Mouse (Mus musculus): ENCODE results near the gene Rap1b. TPM values are rescaled to one million over a fixed set of nuclear protein-coding genes. Genes with fewer than 3 reads are reported as not detected.

Gene Rap1b
- polyA plus RNA-seq, 1 experiment from 2014 or later = 174 TPM

DNA sequence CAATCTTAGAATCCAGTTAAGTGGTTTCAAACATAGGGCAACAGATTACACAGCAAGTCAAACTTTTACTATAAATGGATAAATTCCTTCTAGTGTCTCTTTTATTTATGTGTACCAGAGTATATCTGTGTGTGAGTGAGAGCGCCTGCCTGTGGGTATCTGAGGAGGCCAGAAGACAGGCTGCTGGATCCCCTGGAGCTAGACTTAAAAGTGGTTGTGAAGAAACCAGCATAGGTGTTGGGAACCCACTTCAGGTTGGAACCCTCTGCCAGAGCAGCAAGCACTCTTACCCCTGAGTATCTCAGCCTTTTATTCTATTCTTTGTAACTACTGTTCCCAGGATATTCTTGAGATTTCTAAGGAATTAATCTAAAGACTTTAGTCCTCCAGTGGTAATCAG lies 4.1 kb downstream of the Rap1b start:
- Histone ChIP-seq H3K4me2 (ENCODE audit: low read length) (no peak overlapping the region), H3K27ac (no peak overlapping the region)
- 88% methylated on average over 1 of the region's 1 CpGs for WGBS

DNA sequence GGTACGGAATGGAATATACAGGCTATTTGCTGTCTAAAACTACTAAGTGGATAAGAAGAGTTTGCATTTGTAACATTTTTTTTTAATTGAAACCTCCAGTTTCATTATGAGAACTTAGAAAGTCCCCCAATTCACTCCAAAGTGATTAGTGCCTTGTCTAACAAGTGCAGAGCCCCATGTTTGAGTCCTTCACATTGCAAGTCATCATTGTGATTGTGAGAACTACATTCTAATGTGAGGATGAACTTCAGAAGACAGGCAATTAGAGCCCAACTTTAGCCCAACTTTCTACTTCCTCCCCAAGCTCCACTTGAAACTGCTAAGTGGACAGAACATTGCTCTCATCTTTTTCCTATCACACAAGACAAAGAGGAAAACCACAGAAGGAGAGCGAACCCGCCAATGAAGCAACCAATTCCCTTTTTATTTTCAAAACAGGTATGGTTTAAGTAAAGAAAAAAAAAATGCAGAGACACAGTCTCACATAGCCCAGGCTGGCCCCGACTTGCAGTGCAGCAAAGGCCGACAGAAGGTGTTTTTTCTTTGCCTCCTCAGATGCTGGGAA lies 5.3 kb downstream of the Rap1b start:
- H3K9me3 ChIP-seq (replicated peaks; ENCODE audit: low read length) = no peaks in the 10 kb centered on the region
- H3K4me1 ChIP-seq (replicated peaks; ENCODE audit: insufficient read depth, low read length) = peaks cover under 1% of the 10 kb centered on the region; the same call in 1 of the 2 replicates
- no peak for TF ChIP-seq CTCF (IDR thresholded peaks at IDR 0.05; ENCODE audit: low read depth)
- no peak for DNase-seq (ENCODE audit: low spot score)
- H3K4me2 ChIP-seq (ENCODE audit: low read length) = no peak overlapping the region
- no peak overlapping the region for H3K27ac ChIP-seq
- H3K27me3 ChIP-seq (ENCODE audit: insufficient read depth, low read length) = no peaks in the 10 kb centered on the region
- H3K9ac ChIP-seq (ENCODE audit: low read depth, low read length) = no peak overlapping the region
- no peak for ATAC-seq (replicated peaks; ENCODE audit: low FRiP score, low read depth)
- no peak overlapping the region for H3K4me3 ChIP-seq (replicated peaks; ENCODE audit: low read depth, low read length)
- WGBS = 88% methylated on average over 5 of the region's 5 CpGs
- no peaks in the 10 kb centered on the region for H3K36me3 ChIP-seq (ENCODE audit: insufficient read depth, low read length)

More for the DNA sequence above, 4.1 kb downstream of the Rap1b start:
- Histone ChIP-seq H3K36me3 (ENCODE audit: insufficient read depth, low read length) (no peaks in the 10 kb centered on the region), H3K9ac (ENCODE audit: low read depth, low read length) (no peak overlapping the region), H3K4me3 (replicated peaks; ENCODE audit: low read depth, low read length) (no peak overlapping the region), H3K27me3 (ENCODE audit: insufficient read depth, low read length) (no peaks in the 10 kb centered on the region), H3K4me1 (replicated peaks; ENCODE audit: insufficient read depth, low read length) (peaks cover 4% of the 10 kb centered on the region), H3K9me3 (replicated peaks; ENCODE audit: low read length) (no peaks in the 10 kb centered on the region)
- ATAC-seq (replicated peaks; ENCODE audit: low FRiP score, low read depth) = no peak
- no peak for DNase-seq (ENCODE audit: low spot score)
- TF ChIP-seq CTCF (IDR thresholded peaks at IDR 0.05; ENCODE audit: low read depth) = no peak

DNA sequence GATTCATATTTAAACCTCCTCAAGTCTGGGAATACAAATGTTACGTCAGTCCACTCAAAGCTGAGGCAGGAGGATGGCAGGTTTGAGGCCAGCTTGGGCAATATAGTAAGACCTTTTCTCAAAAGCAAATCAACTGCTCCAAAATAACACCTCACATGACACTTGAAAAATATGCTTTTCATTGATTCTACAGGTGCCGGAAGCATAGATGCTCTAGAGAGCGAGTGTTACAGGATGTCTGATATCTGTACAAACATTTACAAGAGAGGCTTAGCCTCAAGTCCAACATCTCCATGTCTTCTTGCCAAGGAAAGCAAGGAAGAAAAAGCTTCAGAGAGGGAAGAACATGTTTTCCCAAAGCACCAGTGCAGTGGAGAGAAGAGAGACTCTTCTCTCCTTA lies 6.1 kb downstream of the Rap1b start:
- WGBS = 93% methylated on average over 3 of the region's 3 CpGs
- no peak for ATAC-seq (replicated peaks; ENCODE audit: low FRiP score, low read depth)

GRCm38 (mm10) chr10:117838924-117839323 lies 6.9 kb downstream of the Rap1b start:
- no peak for DNase-seq (ENCODE audit: low spot score)
- 0 out of 2 replicates have a peak, but pooled peaks have one; percentile 43 for ATAC-seq (replicated peaks; ENCODE audit: low FRiP score, low read depth)
- Histone ChIP-seq H3K27me3 (ENCODE audit: insufficient read depth, low read length) (no peaks in the 10 kb centered on the region), H3K27ac (no peak overlapping the region), H3K4me2 (ENCODE audit: low read length) (no peak overlapping the region), H3K9ac (ENCODE audit: low read depth, low read length) (no peak overlapping the region), H3K9me3 (replicated peaks; ENCODE audit: low read length) (no peaks in the 10 kb centered on the region), H3K4me1 (replicated peaks; ENCODE audit: insufficient read depth, low read length) (peaks cover 3% of the 10 kb centered on the region; the same call in 1 of the 2 replicates), H3K4me3 (replicated peaks; ENCODE audit: low read depth, low read length) (no peak overlapping the region), H3K36me3 (ENCODE audit: insufficient read depth, low read length) (no peaks in the 10 kb centered on the region)
- TF ChIP-seq CTCF (IDR thresholded peaks at IDR 0.05; ENCODE audit: low read depth) = peak; percentile 51; the same call in 1 of the 2 replicates
- WGBS = 96% methylated on average over 3 of the region's 3 CpGs

More for the DNA sequence above, 6.1 kb downstream of the Rap1b start:
- H3K36me3 ChIP-seq (ENCODE audit: insufficient read depth, low read length) = no peaks in the 10 kb centered on the region
- no peak for DNase-seq (ENCODE audit: low spot score)
- no peak overlapping the region for H3K4me2 ChIP-seq (ENCODE audit: low read length)
- H3K27me3 ChIP-seq (ENCODE audit: insufficient read depth, low read length) = no peaks in the 10 kb centered on the region
- no peak overlapping the region for H3K9ac ChIP-seq (ENCODE audit: low read depth, low read length)
- H3K4me1 ChIP-seq (replicated peaks; ENCODE audit: insufficient read depth, low read length) = peaks cover 3% of the 10 kb centered on the region; the same call in 1 of the 2 replicates
- H3K27ac ChIP-seq = no peak overlapping the region
- H3K4me3 ChIP-seq (replicated peaks; ENCODE audit: low read depth, low read length) = no peak overlapping the region
- no peaks in the 10 kb centered on the region for H3K9me3 ChIP-seq (replicated peaks; ENCODE audit: low read length)
- no peak for TF ChIP-seq CTCF (IDR thresholded peaks at IDR 0.05; ENCODE audit: low read depth)

GRCm38 (mm10) chr10:117836354-117836753 lies 9.5 kb downstream of the Rap1b start:
- whole genome bisulfite sequencing = 72% methylated on average over 2 of the region's 2 CpGs
- H3K4me2 ChIP-seq (ENCODE audit: low read length) = no peak overlapping the region
- H3K9ac ChIP-seq (ENCODE audit: low read depth, low read length) = no peak overlapping the region
- TF ChIP-seq CTCF (IDR thresholded peaks at IDR 0.05; ENCODE audit: low read depth) = no peak
- H3K27ac ChIP-seq = no peak overlapping the region
- H3K27me3 ChIP-seq (ENCODE audit: insufficient read depth, low read length) = no peaks in the 10 kb centered on the region
- DNase-seq (ENCODE audit: low spot score) (no peak), ATAC-seq (replicated peaks; ENCODE audit: low FRiP score, low read depth) (no peak)
- no peak overlapping the region for H3K4me3 ChIP-seq (replicated peaks; ENCODE audit: low read depth, low read length)
- no peaks in the 10 kb centered on the region for H3K9me3 ChIP-seq (replicated peaks; ENCODE audit: low read length)
- H3K36me3 ChIP-seq (ENCODE audit: insufficient read depth, low read length) = no peaks in the 10 kb centered on the region
- H3K4me1 ChIP-seq (replicated peaks; ENCODE audit: insufficient read depth, low read length) = peaks cover 3% of the 10 kb centered on the region; the same call in 1 of the 2 replicates

DNA sequence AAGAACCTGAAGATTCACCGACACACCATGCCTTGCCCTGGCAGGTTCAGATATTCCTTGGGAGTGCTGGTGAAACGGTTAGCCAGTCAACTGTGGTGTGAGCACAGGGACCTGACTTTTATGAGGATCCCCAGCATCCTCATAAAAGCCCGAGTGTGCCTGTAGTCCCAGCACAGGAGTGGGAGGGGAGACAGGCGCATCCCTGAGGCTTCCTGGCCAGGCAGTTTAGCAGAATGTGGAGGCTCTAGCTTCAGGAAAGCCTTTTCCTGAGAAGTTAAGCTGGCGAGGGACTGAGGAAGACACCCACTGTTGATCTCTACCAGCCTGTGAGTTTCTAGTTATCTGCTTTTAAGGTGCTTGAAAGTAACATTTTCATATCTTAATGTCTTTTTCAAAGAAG lies 10.4 kb downstream of the Rap1b start:
- Histone ChIP-seq H3K27me3 (ENCODE audit: insufficient read depth, low read length) (no peaks in the 10 kb centered on the region), H3K27ac (no peak overlapping the region), H3K4me3 (replicated peaks; ENCODE audit: low read depth, low read length) (no peak overlapping the region), H3K4me2 (ENCODE audit: low read length) (no peak overlapping the region), H3K9ac (ENCODE audit: low read depth, low read length) (no peak overlapping the region), H3K36me3 (ENCODE audit: insufficient read depth, low read length) (no peaks in the 10 kb centered on the region), H3K4me1 (replicated peaks; ENCODE audit: insufficient read depth, low read length) (peaks cover 3% of the 10 kb centered on the region; the same call in 1 of the 2 replicates), H3K9me3 (replicated peaks; ENCODE audit: low read length) (no peaks in the 10 kb centered on the region)
- ATAC-seq (replicated peaks; ENCODE audit: low FRiP score, low read depth) (no peak), DNase-seq (ENCODE audit: low spot score) (peak; percentile 44)
- 24% methylated on average over 5 of the region's 5 CpGs for whole genome bisulfite sequencing
- no peak for TF ChIP-seq CTCF (IDR thresholded peaks at IDR 0.05; ENCODE audit: low read depth)

DNA sequence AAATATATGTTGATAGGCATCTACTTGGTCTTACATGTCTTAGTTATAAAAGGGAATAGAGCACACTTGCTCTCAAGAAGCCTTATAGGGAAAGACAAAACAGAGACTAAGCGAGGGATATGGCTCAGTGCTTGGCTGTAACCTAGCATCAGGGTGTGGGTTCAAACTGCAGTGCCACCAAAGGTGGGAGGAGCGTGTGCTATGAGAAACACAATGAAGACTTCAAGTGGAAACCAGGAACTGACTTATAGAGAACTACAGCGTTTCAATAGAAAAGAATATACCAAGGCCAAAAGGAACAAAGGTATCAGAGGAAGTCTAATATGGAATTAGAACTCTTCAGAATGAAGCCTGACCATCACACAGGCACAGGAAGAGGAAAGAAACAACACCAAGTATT lies 15.0 kb downstream of the Rap1b start:
- ATAC-seq (replicated peaks; ENCODE audit: low FRiP score, low read depth) (no peak), DNase-seq (ENCODE audit: low spot score) (no peak)
- no peaks in the 10 kb centered on the region for H3K27me3 ChIP-seq (ENCODE audit: insufficient read depth, low read length)
- TF ChIP-seq CTCF (IDR thresholded peaks at IDR 0.05; ENCODE audit: low read depth) = no peak
- no peaks in the 10 kb centered on the region for H3K9me3 ChIP-seq (replicated peaks; ENCODE audit: low read length)
- no peak overlapping the region for H3K4me3 ChIP-seq (replicated peaks; ENCODE audit: low read depth, low read length)
- H3K9ac ChIP-seq (ENCODE audit: low read depth, low read length) = no peak overlapping the region
- no peaks in the 10 kb centered on the region for H3K36me3 ChIP-seq (ENCODE audit: insufficient read depth, low read length)
- H3K4me1 ChIP-seq (replicated peaks; ENCODE audit: insufficient read depth, low read length) = peaks cover 15% of the 10 kb centered on the region
- no peak overlapping the region for H3K27ac ChIP-seq
- no peak overlapping the region for H3K4me2 ChIP-seq (ENCODE audit: low read length)
- 84% methylated on average over 3 of the region's 3 CpGs for WGBS

All from kidney, postnatal 0 days (tissue).